ENCODE assay signal across 39 mouse cellular contexts in the genomic region with DNA sequence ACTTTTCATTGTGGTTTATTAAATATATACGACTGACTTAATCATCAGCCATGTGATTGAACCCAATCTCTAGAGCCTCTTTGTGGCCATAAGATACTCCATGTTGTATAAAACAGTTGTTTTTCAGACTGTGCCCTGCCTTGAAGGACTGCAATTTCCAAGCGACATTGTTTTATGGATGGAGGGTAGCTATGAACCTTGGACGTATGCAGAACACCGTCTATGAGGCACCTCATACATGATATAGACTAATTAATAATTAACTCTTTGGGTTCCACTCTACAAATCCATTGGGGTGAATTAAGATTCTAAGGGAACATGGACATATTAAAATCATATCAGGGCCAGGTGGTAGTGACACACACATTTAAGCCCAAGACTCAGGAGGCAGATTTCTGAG. TPM values are rescaled to one million over a fixed set of nuclear protein-coding genes. Genes with fewer than 3 reads are reported as not detected.
"Had no signal": no experiment of that assay in that cellular context is flagged by ENCODE, and none has a peak within 500 bp of the region (broad histone marks: within the 10 kb centered on the region; RNA-seq: fewer than 3 reads in every experiment).

No protein-coding gene starts in this region.

- H3K4me2 ChIP-seq: heart, embryonic 12.5 days; hindbrain, embryonic 13.5 days; hindbrain, embryonic 15.5 days; kidney, embryonic 15.5 days; limb, embryonic 13.5 days; limb, embryonic 15.5 days; liver, embryonic 12.5 days had no signal

- H3K4me3 ChIP-seq: gastrocnemius, adult 2 months; heart, embryonic 10.5 days; heart, embryonic 12.5 days; hindbrain, embryonic 13.5 days; hindbrain, embryonic 15.5 days; kidney, embryonic 15.5 days; limb, embryonic 13.5 days; limb, embryonic 15.5 days; liver, embryonic 12.5 days had no signal

- H3K9me3 ChIP-seq: heart, embryonic 10.5 days; hindbrain, embryonic 13.5 days; hindbrain, embryonic 15.5 days; kidney, embryonic 15.5 days; limb, embryonic 13.5 days; limb, embryonic 15.5 days; liver, embryonic 12.5 days had no signal

- H3K9ac ChIP-seq: heart, embryonic 12.5 days; hindbrain, embryonic 13.5 days; hindbrain, embryonic 15.5 days; kidney, embryonic 15.5 days; limb, embryonic 13.5 days; limb, embryonic 15.5 days; liver, embryonic 12.5 days; liver, embryonic 14.5 days had no signal

- H3K36me3 ChIP-seq: heart, embryonic 10.5 days; heart, embryonic 12.5 days; hindbrain, embryonic 13.5 days; hindbrain, embryonic 15.5 days; kidney, embryonic 15.5 days; limb, embryonic 13.5 days; limb, embryonic 15.5 days; liver, embryonic 12.5 days had no signal

- H3K27ac ChIP-seq: gastrocnemius, adult 2 months; heart, embryonic 10.5 days; hindbrain, embryonic 13.5 days; hindbrain, embryonic 15.5 days; hindbrain, postnatal 0 days; kidney, embryonic 15.5 days; kidney, postnatal 0 days; limb, embryonic 13.5 days; limb, embryonic 15.5 days; liver, embryonic 12.5 days; liver, embryonic 14.5 days had no signal

- H3K27me3 ChIP-seq: heart, embryonic 12.5 days; hindbrain, embryonic 13.5 days; hindbrain, embryonic 15.5 days; kidney, embryonic 15.5 days; limb, embryonic 13.5 days; limb, embryonic 15.5 days; liver, embryonic 12.5 days had no signal

- DNase-seq: gastrocnemius, adult 2 months; gastrocnemius, postnatal 10 days; gastrocnemius, postnatal 25 days; heart, postnatal 10 days; kidney, adult 9 months; kidney, postnatal 14 days; layer of hippocampus, adult 9-11 months; layer of hippocampus, postnatal 36 days; left cerebral cortex, postnatal 4 days had no signal

- ATAC-seq: hindbrain, postnatal 0 days; liver, embryonic 12.5 days had no signal

- H3K4me1 ChIP-seq: heart, embryonic 10.5 days; heart, embryonic 12.5 days; hindbrain, embryonic 13.5 days; hindbrain, embryonic 15.5 days; kidney, embryonic 15.5 days; limb, embryonic 13.5 days; limb, embryonic 15.5 days had no signal

RNA-seq across cellular contexts. Expression of gene Henmt1, which starts 14.0 kb away (rescaled TPM):
- total RNA-seq: gastrocnemius, adult 2 months; gastrocnemius, postnatal 10 days; gastrocnemius, postnatal 25 days; gastrocnemius, postnatal 4 days; granulocyte monocyte progenitor cell, adult 5-6 weeks; heart, adult 8-10 months; heart, postnatal 10 days; heart, postnatal 25 days; liver, adult 2 months had no signal
- polyA plus RNA-seq: heart, embryonic 14.5 days; large intestine, adult 2 months; liver, adult 2 months had no signal

RNA-seq across cellular contexts. Expression of gene Gm9857, which starts 14.6 kb away (rescaled TPM):
- total RNA-seq: gastrocnemius, adult 2 months; gastrocnemius, postnatal 10 days; gastrocnemius, postnatal 25 days; gastrocnemius, postnatal 4 days; granulocyte monocyte progenitor cell, adult 5-6 weeks; heart, adult 8-10 months; heart, postnatal 10 days; heart, postnatal 25 days; hematopoietic stem cell, adult 5-6 weeks; hindbrain, postnatal 0 days; layer of hippocampus, adult 18-20 months; layer of hippocampus, adult 8-10 months; layer of hippocampus, postnatal 14 days; layer of hippocampus, postnatal 36 days; left cerebral cortex, adult 18-20 months; left cerebral cortex, adult 8-10 months; left cerebral cortex, postnatal 10 days; left cerebral cortex, postnatal 25 days; liver, adult 2 months had no signal
- polyA plus RNA-seq: heart, embryonic 10.5 days; heart, embryonic 12.5 days; heart, embryonic 14.5 days; heart, embryonic 16.5 days; hindbrain, embryonic 13.5 days; hindbrain, embryonic 15.5 days; intestine, embryonic 14.5 days; kidney, embryonic 15.5 days; kidney, postnatal 0 days; large intestine, adult 2 months; limb, embryonic 11.5 days; limb, embryonic 15.5 days; liver, adult 2 months; liver, embryonic 12.5 days; liver, embryonic 14.5 days had no signal

RNA-seq across cellular contexts. Expression of gene Fndc7, which starts 35.9 kb away (rescaled TPM):
- total RNA-seq: gastrocnemius, postnatal 25 days; hematopoietic stem cell, adult 5-6 weeks; left cerebral cortex, postnatal 10 days had no signal
- polyA plus RNA-seq: hindbrain, embryonic 11.5 days; kidney, embryonic 15.5 days; kidney, postnatal 0 days; limb, embryonic 11.5 days; liver, embryonic 14.5 days had no signal
